Mouse (Mus musculus): ENCODE results near the gene Bst1.
A peak's percentile ranks its signal among the peaks of the same experiment; 100 is the strongest.

Bst1 gene

GRCm38 (mm10) chr5:43814536-43814935 is 4.1 kb upstream of the Bst1 start:
- DNase-seq (ENCODE audit: low read depth), result no peak

DNA sequence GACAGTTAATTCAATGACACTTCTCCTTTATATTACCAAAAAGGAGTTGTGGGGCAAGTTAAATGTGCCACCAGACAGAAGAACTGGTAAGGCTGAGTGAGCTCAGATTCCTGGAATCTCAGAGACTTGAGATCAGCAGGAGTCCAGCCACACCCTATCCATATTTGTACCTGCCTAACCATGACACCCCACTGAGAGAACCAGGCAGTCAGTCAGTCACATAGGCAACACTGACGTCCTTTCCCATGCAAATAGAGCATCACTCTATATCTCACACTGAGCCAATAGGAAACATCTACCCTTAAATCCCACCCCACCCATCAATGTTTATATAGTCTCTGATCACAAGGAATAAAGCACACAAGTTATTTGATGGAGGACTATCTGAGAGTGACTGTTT is 2.9 kb upstream of the Bst1 start:
- no peak for DNase-seq (ENCODE audit: low read depth)

DNA sequence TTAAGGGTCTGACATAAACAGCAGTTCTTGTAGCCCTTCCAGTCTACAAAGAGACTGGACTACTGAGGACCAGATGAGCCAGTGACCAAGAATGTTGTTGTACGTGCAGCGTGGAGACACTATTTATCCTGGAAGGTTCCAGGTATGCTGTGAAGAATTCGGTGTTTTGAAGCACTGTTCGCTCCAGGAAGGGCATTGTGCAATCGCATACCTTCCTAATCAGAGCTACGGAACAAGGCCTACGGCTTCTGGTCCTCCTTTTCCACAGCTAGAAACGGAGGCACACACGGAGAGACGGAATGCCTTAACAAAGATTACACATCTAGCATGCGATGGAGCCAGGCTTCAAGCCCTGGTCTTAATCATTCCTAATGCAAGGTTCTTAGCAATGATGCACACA is 2.1 kb downstream of the Bst1 start:
- DNase-seq (ENCODE audit: low read depth), result no peak

DNA sequence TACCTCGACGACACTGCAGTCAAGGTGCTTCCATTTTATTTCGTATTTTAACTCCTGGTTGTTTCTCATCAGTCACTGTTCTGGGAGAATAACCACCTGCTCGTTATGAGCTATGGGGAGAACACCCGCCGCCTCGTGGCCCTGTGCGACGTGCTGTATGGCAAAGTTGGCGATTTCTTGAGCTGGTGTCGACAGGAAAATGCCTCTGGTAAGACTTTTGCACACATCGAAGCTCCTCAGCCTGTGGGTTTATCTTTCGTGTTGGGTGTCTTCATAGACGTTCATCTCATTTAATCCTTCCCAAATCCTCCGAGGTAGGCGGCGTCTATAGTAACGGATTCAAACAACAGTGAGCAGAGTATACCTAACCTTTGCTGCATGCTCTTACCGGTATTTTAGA is 2.9 kb downstream of the Bst1 start, which contains the start of gene Fbxl5:
Gene Fbxl5, minus strand, starts transcription at position 101 of the 400 bp plus-strand sequence.
- DNase-seq (ENCODE audit: low read depth), result no peak

DNA sequence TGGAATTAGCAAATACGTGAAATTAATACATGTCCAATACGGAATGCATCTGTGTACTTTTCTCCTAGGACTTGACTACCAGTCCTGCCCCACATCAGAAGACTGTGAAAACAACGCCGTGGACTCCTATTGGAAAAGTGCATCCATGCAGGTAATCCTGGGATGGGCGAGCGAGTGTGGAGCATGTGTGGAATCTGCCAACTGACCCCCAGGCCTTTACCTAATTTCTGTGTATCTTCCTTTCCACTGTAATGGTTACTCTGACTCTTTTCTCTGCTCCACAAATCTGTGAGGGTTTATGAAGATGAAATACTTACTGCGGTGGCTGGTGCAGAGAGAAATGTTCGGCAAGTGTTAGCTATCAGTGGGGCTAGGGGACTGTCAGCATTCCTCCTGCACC is 3.5 kb downstream of the Bst1 start:
- no peak for DNase-seq (ENCODE audit: low read depth)

DNA sequence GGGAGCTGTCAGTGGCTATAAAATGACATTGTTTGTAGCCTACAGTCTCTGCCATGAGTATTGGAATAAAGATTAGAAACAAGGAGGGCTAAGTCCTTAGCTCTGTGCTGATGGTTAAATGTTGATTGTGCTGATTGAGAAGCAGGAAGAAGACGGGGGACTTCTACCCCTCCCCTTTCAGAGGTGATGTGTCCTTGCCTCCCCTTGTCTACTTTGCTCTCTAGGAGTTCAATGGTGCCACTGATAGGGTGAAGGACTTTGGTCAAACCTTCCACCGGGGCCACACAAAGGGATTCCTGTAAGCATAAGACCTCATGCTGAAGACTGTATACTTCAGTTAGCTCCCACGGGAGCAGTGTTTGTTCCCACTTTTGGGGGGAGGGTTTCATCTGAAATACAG is 4.1 kb downstream of the Bst1 start:
- no peak for DNase-seq (ENCODE audit: low read depth)

DNA sequence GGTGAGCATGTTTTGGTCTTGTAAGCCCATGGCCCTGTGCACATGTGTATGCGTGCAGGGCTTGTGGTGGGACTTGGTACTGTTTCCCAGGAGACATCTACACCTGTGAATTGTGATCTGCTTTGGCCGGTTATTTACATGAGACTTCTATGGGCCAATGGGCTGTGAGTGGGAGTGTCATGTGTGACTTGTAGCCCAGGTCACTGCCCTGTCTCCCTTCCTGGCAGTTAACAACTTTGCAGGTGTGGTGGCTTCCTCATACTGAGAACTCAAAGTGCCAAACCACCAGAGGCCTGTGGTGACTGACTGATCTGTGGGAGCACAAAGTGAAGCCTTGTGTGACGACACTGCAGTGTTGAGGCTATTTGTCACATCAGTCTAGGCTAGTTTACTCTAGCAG is 5.9 kb downstream of the Bst1 start:
- no peak for DNase-seq (ENCODE audit: low read depth)

- DNase-seq (ENCODE audit: low read depth), result no peak
These were observed 8.2 kb downstream of the Bst1 start for GRCm38 (mm10) chr5:43826883-43827282.

GRCm38 (mm10) chr5:43827366-43827765 is 8.7 kb downstream of the Bst1 start:
- no peak for DNase-seq (ENCODE audit: low read depth)

- no peak for DNase-seq (ENCODE audit: low read depth)
These were observed 17.9 kb downstream of the Bst1 start for GRCm38 (mm10) chr5:43836590-43836989.

- DNase-seq (ENCODE audit: low read depth), result peak; percentile 56
These were observed 18.7 kb downstream of the Bst1 start for GRCm38 (mm10) chr5:43837372-43837771.

DNA sequence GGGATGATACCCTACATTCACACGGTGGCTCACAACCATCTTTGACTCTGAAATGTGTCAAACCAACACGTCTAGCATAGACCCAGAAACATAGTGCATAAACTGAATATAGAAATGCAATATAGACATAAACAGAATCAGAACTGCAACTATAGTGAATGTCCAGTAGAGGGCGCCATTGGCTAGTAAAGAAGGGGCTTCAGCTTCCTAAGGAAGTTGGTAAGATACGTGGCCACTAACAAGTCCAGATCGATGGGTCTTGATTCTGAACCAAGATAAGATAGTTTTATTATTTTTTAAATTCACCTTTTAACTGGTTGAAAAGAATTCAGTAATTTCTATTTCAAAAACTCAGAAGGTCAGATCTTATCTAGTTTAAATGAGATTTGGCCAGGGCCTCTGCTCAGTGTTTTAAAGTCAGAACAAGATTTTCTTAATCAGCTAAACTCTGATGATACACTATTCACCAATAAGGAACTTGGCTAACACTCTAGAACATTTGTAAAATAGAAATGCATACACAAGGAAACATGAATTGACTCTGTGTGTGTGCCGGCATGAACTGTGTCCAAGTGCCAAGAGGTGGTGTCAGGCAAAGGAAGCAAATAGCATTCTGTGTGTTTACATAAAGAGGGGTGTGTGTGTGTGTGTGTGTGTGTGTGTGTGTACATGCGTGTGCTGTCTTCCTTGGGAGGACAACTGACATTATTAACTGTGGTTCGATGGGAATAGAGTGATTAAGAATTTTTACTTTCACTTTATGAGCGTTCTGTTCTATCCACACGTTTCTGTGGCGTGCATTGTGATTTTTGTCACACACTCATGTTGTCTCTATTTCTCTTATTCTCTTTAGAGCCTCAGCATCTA is 22.7 kb downstream of the Bst1 start:
- peak; percentile 65 for DNase-seq (ENCODE audit: low read depth)

DNA sequence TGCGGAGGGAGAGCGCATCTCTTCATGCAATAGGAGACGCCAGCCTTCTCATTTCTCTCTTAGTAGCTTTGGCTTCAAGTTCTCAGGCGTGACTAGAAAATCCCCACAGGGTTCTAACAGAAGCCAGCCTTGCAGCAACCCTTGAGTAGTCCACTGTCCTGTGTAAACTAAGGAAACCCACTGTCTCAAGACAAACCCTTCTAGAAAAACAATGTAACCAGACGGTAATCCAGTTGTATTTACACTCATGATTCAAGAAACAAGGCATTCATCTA is 23.3 kb downstream of the Bst1 start:
- no peak for DNase-seq (ENCODE audit: low read depth)

- DNase-seq (ENCODE audit: low read depth), result no peak
These were observed 24.0 kb downstream of the Bst1 start for GRCm38 (mm10) chr5:43842576-43843155.

DNA sequence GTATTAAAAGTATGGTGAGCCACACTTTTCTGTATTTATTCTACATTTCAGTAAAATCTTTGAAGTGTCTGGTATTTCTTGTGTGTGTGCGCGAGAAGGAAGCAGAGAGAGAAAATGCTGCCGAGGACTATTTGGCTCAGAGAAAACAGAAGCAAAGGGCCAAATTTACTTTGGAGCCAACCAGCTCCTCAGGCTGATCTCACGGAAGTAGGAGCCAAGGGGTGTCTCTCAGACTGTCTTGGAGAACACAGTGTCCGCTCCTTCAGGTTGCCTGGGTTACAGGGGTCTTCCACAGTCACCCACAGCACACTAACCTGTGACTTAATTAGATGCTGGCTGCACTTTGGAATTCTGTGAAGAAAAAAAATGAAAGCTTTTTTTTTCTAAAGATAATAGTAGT is 26.4 kb downstream of the Bst1 start:
- DNase-seq (ENCODE audit: low read depth), result no peak

DNA sequence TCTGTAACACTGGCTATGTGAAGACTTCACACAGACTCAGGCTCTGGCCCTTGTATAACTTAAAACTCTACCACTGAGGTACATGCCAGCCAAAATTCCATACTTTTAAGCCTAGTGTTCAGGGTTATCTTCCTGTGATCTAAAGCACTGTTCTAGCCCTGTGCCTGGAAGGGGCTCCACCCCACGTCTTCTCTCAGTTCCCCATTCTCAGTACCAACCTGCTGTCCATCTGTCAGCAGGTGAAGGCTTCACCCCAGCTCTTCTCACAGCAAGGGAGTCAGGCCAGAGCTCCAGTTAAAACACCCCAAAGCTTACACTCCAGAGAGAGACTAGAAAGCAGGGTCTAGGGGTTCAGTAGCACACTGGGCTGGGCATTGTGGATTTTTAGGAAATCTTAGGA is 27.0 kb downstream of the Bst1 start:
- no peak for DNase-seq (ENCODE audit: low read depth)

DNA sequence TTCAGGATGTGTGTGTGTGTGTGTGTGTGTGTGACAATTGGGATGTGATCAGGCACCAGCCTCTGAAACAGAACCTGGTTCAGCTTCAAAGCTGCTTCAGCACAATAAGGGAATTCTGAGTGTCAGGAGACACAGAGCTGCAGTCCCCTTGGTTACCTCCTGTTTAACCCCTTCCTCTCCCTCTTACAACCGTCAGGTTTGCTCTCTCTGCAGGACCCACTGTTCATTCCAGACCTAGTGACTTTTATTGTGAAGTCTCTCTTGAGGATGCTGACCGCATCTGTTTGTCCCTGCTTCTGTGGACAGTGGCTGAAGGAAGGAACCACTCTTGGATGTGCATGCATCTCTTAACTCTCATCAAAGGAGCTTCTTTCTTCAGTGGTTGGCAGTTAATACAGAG is 27.5 kb downstream of the Bst1 start:
- DNase-seq (ENCODE audit: low read depth), result no peak

- DNase-seq (ENCODE audit: low read depth), result no peak
These were observed 28.9 kb downstream of the Bst1 start for GRCm38 (mm10) chr5:43847555-43847954.

DNA sequence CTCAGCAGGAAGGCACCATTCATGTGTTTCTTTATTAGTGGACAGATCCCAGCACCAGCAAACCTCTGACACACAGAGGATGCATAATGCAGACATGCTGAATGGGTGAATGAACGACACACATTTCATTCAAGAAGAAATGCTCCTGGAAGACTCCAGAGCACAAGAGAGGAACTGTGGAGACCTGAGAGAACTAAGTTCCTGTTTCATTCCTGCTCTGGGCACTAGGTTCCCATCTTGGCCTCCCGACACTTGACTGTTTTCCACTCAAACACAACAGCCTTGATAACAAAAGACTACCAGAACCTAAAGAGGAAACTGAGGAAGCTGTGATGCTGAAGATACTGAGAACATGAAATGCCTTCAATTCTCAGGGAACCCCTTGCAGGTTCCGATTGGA is 29.6 kb downstream of the Bst1 start:
- no peak for DNase-seq (ENCODE audit: low read depth)

DNA sequence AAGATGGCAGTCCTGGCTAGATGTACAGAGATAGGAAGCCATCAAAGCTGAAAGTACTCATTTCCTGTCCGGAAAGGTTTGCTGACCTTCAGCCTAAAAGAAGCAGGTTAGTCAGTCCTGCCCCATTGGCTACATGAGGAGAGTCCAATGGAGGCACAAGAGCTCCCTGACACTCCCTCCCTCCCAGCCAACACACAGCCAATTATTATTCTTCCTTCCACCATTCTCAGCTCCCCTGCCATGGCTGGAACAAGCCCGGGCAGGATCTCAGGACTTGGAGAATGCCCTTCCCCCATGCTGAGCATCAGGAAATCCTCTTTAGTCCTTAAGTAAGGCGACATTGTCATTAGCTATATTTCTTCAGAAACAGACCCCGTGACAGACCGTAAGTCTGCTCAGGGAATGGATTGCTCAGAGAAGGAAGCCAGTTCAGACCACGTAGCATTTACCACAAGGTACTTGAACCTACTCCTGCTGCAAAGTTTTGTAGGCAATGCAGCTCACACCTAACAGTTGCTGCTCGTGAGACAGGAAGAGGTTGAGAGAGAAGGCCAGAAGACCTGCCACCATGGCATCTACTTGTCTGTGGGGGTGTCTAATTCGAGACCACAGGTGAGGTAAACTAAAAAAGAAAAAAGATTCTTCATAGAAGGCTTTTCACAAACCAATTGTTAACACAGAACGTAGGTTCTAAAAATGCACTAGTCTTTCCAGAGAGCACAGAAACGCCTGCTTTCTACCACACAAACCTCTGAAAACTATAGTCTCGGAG is 34.6 kb downstream of the Bst1 start:
- DNase-seq (ENCODE audit: low read depth), result no peak

DNA sequence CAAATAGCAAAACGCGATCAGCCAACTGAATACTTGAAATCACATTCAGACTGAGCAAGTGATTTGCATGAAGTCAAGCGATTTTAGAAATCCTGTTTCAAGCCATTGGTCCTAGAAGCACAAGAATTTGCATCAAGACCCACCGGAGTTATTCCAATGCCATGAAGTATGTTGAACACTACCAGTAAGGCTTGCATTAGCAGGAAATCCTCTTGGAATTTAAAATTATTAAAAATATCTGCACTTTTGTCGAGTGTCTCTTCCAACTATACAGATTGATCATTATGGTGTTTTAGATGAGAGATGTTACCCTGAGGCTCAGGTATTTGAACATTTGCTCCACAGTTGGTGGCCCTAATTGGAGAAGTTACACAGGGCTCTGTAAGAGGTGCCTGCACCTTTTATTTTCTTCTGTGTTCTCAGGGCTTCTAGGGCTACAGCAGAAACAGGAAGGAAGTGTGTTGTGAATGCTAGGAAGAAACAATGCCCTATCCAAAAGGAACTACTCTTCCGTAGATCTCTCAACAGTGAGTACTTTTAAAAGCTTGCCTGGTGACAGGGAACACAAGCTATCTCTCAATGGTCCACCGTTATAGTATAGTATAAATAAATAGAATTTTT is 35.3 kb downstream of the Bst1 start:
- DNase-seq (ENCODE audit: low read depth), result no peak

DNA sequence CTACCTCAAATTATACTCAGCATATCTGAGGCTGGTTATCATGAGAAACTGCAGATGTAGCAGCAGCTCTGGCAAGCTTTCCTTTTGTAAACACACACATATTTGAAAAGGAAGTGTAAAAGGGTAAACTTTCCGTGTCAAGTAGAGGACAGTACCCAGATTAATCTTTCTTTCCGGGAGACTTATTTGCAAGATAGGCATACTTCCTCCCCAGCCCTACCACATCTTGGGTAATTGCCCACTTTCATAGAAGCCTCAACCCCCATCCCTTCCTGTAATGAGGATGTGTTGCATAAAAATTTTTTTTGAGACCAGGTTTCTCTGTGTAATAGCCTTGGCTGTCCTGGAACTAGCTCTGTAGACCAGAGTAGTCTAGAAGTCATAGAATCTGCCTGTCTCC is 37.1 kb downstream of the Bst1 start:
- no peak for DNase-seq (ENCODE audit: low read depth)

GRCm38 (mm10) chr5:43859663-43860062 is 41.0 kb downstream of the Bst1 start:
- DNase-seq (ENCODE audit: low read depth), result no peak
